Mouse (Mus musculus): ENCODE data around the gene Fam122b.

- TF ChIP-seq POLR2A (IDR thresholded peaks at IDR 0.05; ENCODE audit: control insufficient read depth, extremely low read depth, insufficient read depth, low read length, poor library complexity): no peak
- no peak for TF ChIP-seq CTCF (IDR thresholded peaks at IDR 0.05; ENCODE audit: borderline replicate concordance, control insufficient read depth, extremely low read depth, insufficient read depth, low read length, poor library complexity)
Observed at GRCm38 (mm10) chrX:53233689-53234088, 35.9 kb downstream of the Fam122b start.

Data from thymus, adult 2 months (tissue).